Mouse (Mus musculus): Measurements from ENCODE around the gene Adamts9.

The Adamts9 gene

GRCm38 (mm10) chr6:92787376-92787712 is 155.9 kb downstream of the Adamts9 start:
- ChIA-PET POLR2A (interaction anchor here in 3 of 4 experiments (0.6 to 1.3 kb wide), 12 partner anchors 40 to 1966 kb away, joined by 3 to 9 read pairs (median 4); no protein-coding TSS in a partner anchor), CTCF (interaction anchor here (0.6 to 2.2 kb wide), 24 partner anchors 11 to 1677 kb away, joined by 3 to 13 read pairs (median 4); partner anchors contain the start of gene Adamts9 (in 1 of the 4))

- ChIA-PET CTCF (interaction anchor here (0.6 to 2.2 kb wide), 24 partner anchors 10 to 1810 kb away, joined by 3 to 13 read pairs (median 4); partner anchors contain the start of gene Adamts9 (in 1 of the 4)), POLR2A (interaction anchor here in 3 of 4 experiments (0.6 to 1.3 kb wide), 13 partner anchors 40 to 1967 kb away, joined by 3 to 9 read pairs (median 3); no protein-coding TSS in a partner anchor)
Observed at GRCm38 (mm10) chr6:92786701-92787375, 156.5 kb downstream of the Adamts9 start.

DNA sequence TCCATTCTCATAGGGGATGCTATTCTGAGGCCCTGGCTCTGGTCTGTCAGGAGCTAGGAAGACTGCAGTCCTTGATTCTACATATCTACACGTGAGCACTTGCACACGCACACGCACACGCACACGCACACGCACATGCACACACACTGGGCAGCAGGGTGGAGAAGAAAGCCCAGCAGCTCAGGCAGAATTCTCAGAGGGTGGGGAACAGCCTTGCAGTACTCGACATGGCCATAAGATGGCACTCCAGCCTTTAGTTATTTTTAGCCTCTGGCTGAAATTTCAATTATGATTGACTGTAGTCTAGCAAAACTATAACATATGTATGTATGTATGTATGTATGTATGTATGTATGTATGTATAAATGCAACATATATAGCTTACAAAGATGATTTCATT is 158.5 kb downstream of the Adamts9 start:
- ChIA-PET CTCF (interaction anchor here (0.5 to 2.3 kb wide), 22 partner anchors 9 to 973 kb away, joined by 3 to 7 read pairs (median 3); no protein-coding TSS in a partner anchor), POLR2A (interaction anchor here in 2 of 4 experiments (0.6 to 1.3 kb wide), 4 partner anchors 9 to 1475 kb away, joined by 3 to 8 read pairs (median 4); no protein-coding TSS in a partner anchor)

- CTCF ChIA-PET: no interaction called here
- POLR2A ChIA-PET: no interaction called here
Observed at GRCm38 (mm10) chr6:92781446-92781845, 161.8 kb downstream of the Adamts9 start.

GRCm38 (mm10) chr6:92779935-92780205 is 163.4 kb downstream of the Adamts9 start:
- ChIA-PET CTCF (interaction anchor here in 2 of 4 experiments (0.6 kb wide), 3 partner anchors 33 to 205 kb away, joined by 3 to 7 read pairs (median 3); no protein-coding TSS in a partner anchor), POLR2A (interaction anchor here in 3 of 4 experiments (0.6 to 1.2 kb wide), 8 partner anchors 15 to 179 kb away, joined by 3 to 5 read pairs (median 3); no protein-coding TSS in a partner anchor)

GRCm38 (mm10) chr6:92779140-92779934 is 164.0 kb downstream of the Adamts9 start:
- ChIA-PET POLR2A (interaction anchor here in 3 of 4 experiments (0.6 to 1.2 kb wide), 8 partner anchors 14 to 179 kb away, joined by 3 to 5 read pairs (median 3); no protein-coding TSS in a partner anchor), CTCF (interaction anchor here in 2 of 4 experiments (0.6 kb wide), 4 partner anchors 32 to 205 kb away, joined by 3 to 7 read pairs (median 3); no protein-coding TSS in a partner anchor)

DNA sequence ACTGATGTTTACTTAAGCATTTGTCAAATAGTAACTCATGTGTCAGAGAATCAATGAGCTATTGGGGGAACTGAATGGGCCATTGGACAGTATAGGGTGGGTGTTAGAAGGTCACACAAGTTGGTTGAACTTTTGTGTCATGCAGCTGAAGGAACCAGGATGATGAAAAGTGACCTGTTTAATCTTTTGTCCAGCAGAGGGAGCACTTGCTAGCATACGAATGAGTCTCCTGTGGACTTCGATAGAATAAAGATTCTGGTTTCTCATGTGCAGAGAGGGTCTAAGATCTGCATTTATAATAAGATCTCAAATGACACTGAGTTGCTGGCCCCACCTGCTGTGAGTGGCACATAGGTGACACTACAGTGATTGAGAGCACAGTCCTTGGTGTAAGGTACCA is 166.9 kb downstream of the Adamts9 start:
- ChIA-PET POLR2A (interaction anchor here in 2 of 4 experiments (0.6 to 1.5 kb wide), 5 partner anchors 8 to 414 kb away, joined by 3 to 4 read pairs (median 4); no protein-coding TSS in a partner anchor), CTCF (interaction anchor here (0.6 to 1.8 kb wide), 22 partner anchors 8 to 981 kb away, joined by 3 to 10 read pairs (median 4); no protein-coding TSS in a partner anchor)

- ChIA-PET POLR2A (no interaction called here), CTCF (interaction anchor here in 1 of 4 experiments (0.8 to 1.0 kb wide), 2 partner anchors 14 to 34 kb away, joined by 3 read pairs; no protein-coding TSS in a partner anchor)
Observed at GRCm38 (mm10) chr6:92762372-92762771, 180.9 kb downstream of the Adamts9 start.

- ChIA-PET POLR2A (interaction anchor here in 1 of 4 experiments (0.7 to 1.5 kb wide), 5 partner anchors 12 to 530 kb away, joined by 3 read pairs; no protein-coding TSS in a partner anchor), CTCF (interaction anchor here (0.7 to 1.3 kb wide), 7 partner anchors 16 to 814 kb away, joined by 3 to 6 read pairs (median 4); no protein-coding TSS in a partner anchor)
Observed at GRCm38 (mm10) chr6:92759616-92760015, 183.7 kb downstream of the Adamts9 start.

DNA sequence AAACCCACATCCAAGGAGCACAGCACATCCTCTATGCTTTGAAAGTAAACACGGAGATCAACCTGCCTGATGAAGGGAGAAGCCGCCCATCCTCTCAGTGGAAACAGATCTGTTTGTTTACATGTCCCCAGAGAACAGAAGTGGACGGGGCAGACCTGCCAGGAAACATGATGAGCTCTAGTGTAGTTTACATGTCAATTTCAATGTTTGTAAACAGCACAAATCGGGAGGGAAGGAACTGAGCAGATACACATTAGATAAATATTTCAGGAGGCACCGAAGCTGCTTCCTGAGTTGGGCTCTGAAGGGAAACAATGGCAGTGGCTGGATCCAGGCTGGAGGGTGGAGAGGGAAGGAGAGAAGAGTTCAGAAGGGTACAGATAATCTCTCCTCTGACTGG is 187.5 kb downstream of the Adamts9 start:
- CTCF ChIA-PET: interaction anchor here in 2 of 4 experiments (0.5 to 1.4 kb wide), 2 partner anchors 12 to 578 kb away, joined by 6 to 8 read pairs; no protein-coding TSS in a partner anchor
- POLR2A ChIA-PET: interaction anchor here in 2 of 4 experiments (0.6 to 2.1 kb wide), 4 partner anchors 12 to 960 kb away, joined by 3 to 4 read pairs (median 3); no protein-coding TSS in a partner anchor

- ChIA-PET POLR2A (interaction anchor here in 1 of 4 experiments (1.0 to 1.6 kb wide), 4 partner anchors 8 to 173 kb away, joined by 3 to 5 read pairs (median 4); no protein-coding TSS in a partner anchor), CTCF (interaction anchor here in 1 of 4 experiments (0.6 kb wide), 1 partner anchor 8 kb away, joined by 3 read pairs; no protein-coding TSS in a partner anchor)
Observed at GRCm38 (mm10) chr6:92752737-92753136, 190.6 kb downstream of the Adamts9 start.

- POLR2A ChIA-PET: no interaction called here
- CTCF ChIA-PET: interaction anchor here in 2 of 4 experiments (0.6 to 1.2 kb wide), 2 partner anchors 84 to 459 kb away, joined by 3 to 12 read pairs; no protein-coding TSS in a partner anchor
Observed at GRCm38 (mm10) chr6:92749420-92749819, 193.9 kb downstream of the Adamts9 start.

DNA sequence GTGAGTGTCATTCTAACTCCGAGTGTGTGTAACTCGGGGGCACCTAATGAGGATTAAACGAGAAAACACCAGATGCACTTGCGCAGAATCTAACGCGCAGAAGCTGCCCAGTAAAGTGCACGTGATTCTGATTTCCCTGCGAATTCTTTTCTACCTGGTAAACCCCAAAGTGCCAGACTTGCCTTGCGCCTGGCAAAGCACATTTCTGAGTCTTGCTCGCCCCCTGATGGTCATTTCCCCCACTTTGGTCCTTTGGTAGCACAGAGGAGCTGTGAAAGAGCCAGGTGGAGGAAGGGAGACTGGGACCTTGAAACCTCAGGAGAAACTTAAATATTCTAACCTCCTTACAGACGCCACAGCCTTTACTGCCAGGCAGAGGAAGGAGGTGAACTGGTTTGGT is 199.7 kb downstream of the Adamts9 start:
- ChIA-PET CTCF (interaction anchor here (0.5 to 2.7 kb wide), 23 partner anchors 12 to 524 kb away, joined by 3 to 21 read pairs (median 4); no protein-coding TSS in a partner anchor), POLR2A (interaction anchor here in 2 of 4 experiments (0.7 to 2.1 kb wide), 10 partner anchors 10 to 524 kb away, joined by 3 to 6 read pairs (median 4); no protein-coding TSS in a partner anchor)

GRCm38 (mm10) chr6:92737116-92737515 is 206.2 kb downstream of the Adamts9 start:
- CTCF ChIA-PET: interaction anchor here in 3 of 4 experiments (1.1 to 1.7 kb wide), 3 partner anchors 9 to 324 kb away, joined by 3 to 8 read pairs (median 4); no protein-coding TSS in a partner anchor
- POLR2A ChIA-PET: interaction anchor here in 2 of 4 experiments (0.6 to 1.6 kb wide), 2 partner anchors 9 to 122 kb away, joined by 4 to 9 read pairs; no protein-coding TSS in a partner anchor

DNA sequence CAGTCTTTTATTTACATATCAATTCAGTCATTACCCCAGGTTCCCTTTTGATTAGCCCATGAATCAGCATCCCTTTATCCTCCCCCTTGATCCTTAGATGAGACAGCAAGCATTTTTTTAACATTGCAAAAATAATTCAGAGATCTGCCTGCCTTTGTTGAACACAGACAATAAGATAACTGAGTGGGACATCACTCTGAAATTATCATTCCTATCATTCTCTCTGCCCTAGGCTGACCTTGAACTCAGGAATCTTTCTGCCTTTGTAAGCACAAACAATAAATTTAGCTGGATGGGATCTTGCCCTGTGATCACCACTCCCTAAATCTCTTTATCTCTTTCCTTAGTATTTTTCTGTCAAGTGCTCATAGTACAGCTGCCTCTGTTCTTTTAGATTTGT is 209.6 kb downstream of the Adamts9 start:
- ChIA-PET CTCF (no interaction called here), POLR2A (interaction anchor here in 1 of 4 experiments (0.8 kb wide), 1 partner anchor 46 kb away, joined by 3 read pairs; no protein-coding TSS in a partner anchor)

GRCm38 (mm10) chr6:92728514-92728913 is 214.8 kb downstream of the Adamts9 start:
- ChIA-PET POLR2A (interaction anchor here in 3 of 4 experiments (0.6 to 2.1 kb wide), 19 partner anchors 9 to 747 kb away, joined by 3 to 12 read pairs (median 4); partner anchors contain the start of gene Prickle2 (in 2 of the 3)), CTCF (interaction anchor here (0.6 to 2.6 kb wide), 35 partner anchors 9 to 721 kb away, joined by 3 to 15 read pairs (median 4); partner anchors contain the start of gene Prickle2 (in 2 of the 4))

DNA sequence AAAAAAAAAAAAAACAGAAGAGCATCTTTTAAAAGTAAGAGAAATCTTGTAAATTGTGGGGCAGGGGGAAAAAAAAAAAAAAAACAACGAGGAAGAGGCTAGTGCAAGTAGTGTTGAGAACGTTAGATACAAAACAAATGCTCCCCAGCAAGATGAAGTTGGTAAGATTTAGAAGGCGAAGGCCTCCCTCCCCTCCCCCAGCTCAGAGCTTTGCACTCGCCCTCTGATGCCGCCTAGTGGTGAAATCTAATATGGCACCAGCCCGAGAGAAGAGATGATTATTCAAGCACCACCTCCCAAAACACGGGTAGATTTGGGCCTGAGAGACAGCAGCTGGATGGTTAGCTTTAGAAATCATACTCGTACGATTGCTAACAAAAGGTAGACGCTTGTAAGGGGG is 215.2 kb downstream of the Adamts9 start:
- ChIA-PET POLR2A (interaction anchor here (0.6 to 2.1 kb wide), 23 partner anchors 9 to 1987 kb away, joined by 3 to 12 read pairs (median 4); partner anchors contain the start of gene Prickle2 (in 2 of the 4)), CTCF (interaction anchor here (0.6 to 2.6 kb wide), 44 partner anchors 9 to 836 kb away, joined by 3 to 15 read pairs (median 4); partner anchors contain the start of gene Prickle2 (in 2 of the 4))

Data from embryonic stem cell, embryonic (primary cell).